Mouse (Mus musculus) liver, postnatal 0 days (tissue): Measurements from ENCODE around the gene Asb8. TPM values are rescaled to one million over a fixed set of nuclear protein-coding genes. Genes with fewer than 3 reads are reported as not detected.
A peak's percentile ranks its signal among the peaks of the same experiment; 100 is the strongest.

ENCODE experiments used
- ATAC-seq: fragments of 200-750 bp; cut with Nextera tagmentation; 2 replicates; pipeline ENCODE4 v1.8.0; 2017; ENCODE audit warnings: mild to moderate bottlenecking, moderate library complexity
- DNase-seq: peaks from one replicate; pipeline ENCODE4 v3.0.0-alpha.2; 2016
- H3K27ac ChIP-seq: fragments of 300-500 bp; sonication (generic); 2 replicates; pipeline ENCODE4 v1.5.1; 2014; ENCODE audit warnings: antibody characterized with exemption, moderate library complexity, mild to moderate bottlenecking, low read depth
- H3K27me3 ChIP-seq: fragments of 300-500 bp; sonication (generic); 2 replicates; pipeline ENCODE4 v1.6.1; 2014; ENCODE audit warnings: low read length, control low read depth, mixed read lengths; ENCODE audit not compliant: insufficient read depth
- H3K36me3 ChIP-seq: fragments of 300-500 bp; sonication (generic); replicated peaks from 2 replicates; pipeline ENCODE4 v1.6.1; 2014; ENCODE audit warnings: mild to moderate bottlenecking, control low read depth, low read length, moderate library complexity, mixed read lengths; ENCODE audit not compliant: insufficient read depth
- H3K4me1 ChIP-seq: fragments of 300-500 bp; sonication (generic); 2 replicates; pipeline ENCODE4 v1.6.1; 2014; ENCODE audit warnings: antibody characterized with exemption, mild to moderate bottlenecking, control low read depth; ENCODE audit not compliant: insufficient read depth
- H3K4me2 ChIP-seq: fragments of 300-500 bp; sonication (generic); 2 replicates; pipeline ENCODE4 v1.6.1; 2014; ENCODE audit warnings: low read depth, mild to moderate bottlenecking, low read length, moderate library complexity, mixed read lengths
- H3K4me3 ChIP-seq: fragments of 300-500 bp; sonication (generic); 2 replicates; pipeline ENCODE4 v1.5.1; 2014; ENCODE audit warnings: low read depth, low read length
- H3K9ac ChIP-seq: fragments of 300-500 bp; sonication (generic); replicated peaks from 2 replicates; pipeline ENCODE4 v1.6.1; 2014; ENCODE audit warnings: mild to moderate bottlenecking, moderate library complexity
- H3K9me3 ChIP-seq: fragments of 300-500 bp; sonication (generic); 2 replicates; pipeline ENCODE4 v1.6.1; 2016; ENCODE audit warnings: mild to moderate bottlenecking, control low read depth, low read length, mixed read lengths
- CTCF ChIP-seq: sonication (generic); IDR thresholded peaks from 2 replicates; pipeline ENCODE4 v1.5.1; 2016; ENCODE audit warnings: antibody characterized with exemption, low read depth
- EP300 ChIP-seq: IDR thresholded peaks from 2 replicates; pipeline ENCODE4 v1.6.1; 2016; ENCODE audit warnings: antibody characterized with exemption, low read depth, mild to moderate bottlenecking
- WGBS: fragments of 180-500 bp; shearing (Covaris S2); extraction: QIAGEN DNeasy Blood & Tissue Kit; methylation state at CpG from one replicate; pipeline ENCODE4 v1.1.7; 2014; ENCODE audit not compliant: insufficient replicate concordance; 5-methylcytosine and 5-hydroxymethylcytosine counted together
- polyA plus RNA-seq: library from polyadenylated mRNA; unstranded; fragments of >200 nt; fragmentation: Nextera tagmentation; extraction: Ambion mirVana; gene quantifications from 2 replicates; pipeline ENCODE4 v1.2.1, GENCODE M21; 2015

Gene Asb8
- polyA plus RNA-seq, 1 experiment from 2014 or later, result 24.1 TPM

GRCm38 (mm10) chr15:98170917-98171316 is 5.5 kb upstream of the Asb8 start:
- no peaks in the 10 kb centered on the region for H3K4me1 ChIP-seq
- DNase-seq (no peak), ATAC-seq (no peak)
- H3K36me3 ChIP-seq, result no peaks in the 10 kb centered on the region
- 50% methylated on average over 9 of the region's 9 CpGs for WGBS
- no peak overlapping the region for H3K27ac ChIP-seq
- H3K4me2 ChIP-seq, result no peak overlapping the region
- H3K9me3 ChIP-seq, result no peaks in the 10 kb centered on the region
- H3K4me3 ChIP-seq, result no peak overlapping the region
- H3K9ac ChIP-seq, result no peak overlapping the region
- TF ChIP-seq EP300 (no peak), CTCF (no peak)
- H3K27me3 ChIP-seq, result peaks cover 70% of the 10 kb centered on the region

- peak; percentile 21 for DNase-seq
- 28% methylated on average over 7 of the region's 7 CpGs for WGBS
- H3K9me3 ChIP-seq, result no peaks in the 10 kb centered on the region
- peaks cover 72% of the 10 kb centered on the region for H3K27me3 ChIP-seq
- ATAC-seq, result no peak
- H3K9ac ChIP-seq, result no peak overlapping the region
- no peaks in the 10 kb centered on the region for H3K4me1 ChIP-seq
- TF ChIP-seq CTCF, result no peak
- TF ChIP-seq EP300, result no peak
- H3K27ac ChIP-seq, result no peak overlapping the region
- H3K36me3 ChIP-seq, result no peaks in the 10 kb centered on the region
- H3K4me2 ChIP-seq, result no peak overlapping the region
- no peak overlapping the region for H3K4me3 ChIP-seq
Observed at GRCm38 (mm10) chr15:98170365-98170764, 4.9 kb upstream of the Asb8 start.

- no peak for TF ChIP-seq CTCF
- no peak for TF ChIP-seq EP300
- Histone ChIP-seq H3K27ac (no peak overlapping the region), H3K9ac (no peak overlapping the region), H3K36me3 (no peaks in the 10 kb centered on the region), H3K4me1 (no peaks in the 10 kb centered on the region), H3K4me3 (no peak overlapping the region), H3K27me3 (peaks cover 71% of the 10 kb centered on the region), H3K4me2 (no peak overlapping the region), H3K9me3 (no peaks in the 10 kb centered on the region)
- no peak for DNase-seq
- WGBS, result 11% methylated on average over 16 of the region's 19 CpGs
- ATAC-seq, result no peak
Observed at GRCm38 (mm10) chr15:98168622-98169004, 3.2 kb upstream of the Asb8 start.

GRCm38 (mm10) chr15:98167645-98168621 is 2.5 kb upstream of the Asb8 start:
- ATAC-seq, result no peak
- peak; percentile 48 for DNase-seq
- no peak overlapping the region for H3K4me2 ChIP-seq

GRCm38 (mm10) chr15:98166963-98167644 is 1.7 kb upstream of the Asb8 start, which contains the start of gene Ccdc184:
Gene Ccdc184, plus strand, starts transcription at chr15:98167158.
- Histone ChIP-seq H3K27ac (no peak within 1 kb of the TSS), H3K9me3 (no peaks in the 10 kb centered on the region), H3K27me3 (peaks cover 62% of the 10 kb centered on the region), H3K4me1 (no peaks in the 10 kb centered on the region), H3K4me3 (no peak within 1 kb of the TSS), H3K9ac (no peak within 1 kb of the TSS), H3K4me2 (no peak within 1 kb of the TSS), H3K36me3 (no peaks in the 10 kb centered on the region)
- DNase-seq, result no peak
- 15% methylated on average over 16 of the region's 18 CpGs for WGBS
- no peak for ATAC-seq
- TF ChIP-seq CTCF, result no peak
- TF ChIP-seq EP300, result no peak

More at GRCm38 (mm10) chr15:98167645-98168621, 2.5 kb upstream of the Asb8 start:
- no peak overlapping the region for H3K4me3 ChIP-seq
- no peaks in the 10 kb centered on the region for H3K9me3 ChIP-seq
- H3K4me1 ChIP-seq, result no peaks in the 10 kb centered on the region
- TF ChIP-seq EP300, result no peak
- no peak for TF ChIP-seq CTCF
- 4% methylated on average over 68 of the region's 69 CpGs for WGBS
- no peak overlapping the region for H3K27ac ChIP-seq
- no peaks in the 10 kb centered on the region for H3K36me3 ChIP-seq
- no peak overlapping the region for H3K9ac ChIP-seq
- peaks cover 66% of the 10 kb centered on the region for H3K27me3 ChIP-seq

- H3K9me3 ChIP-seq, result no peaks in the 10 kb centered on the region
- no peaks in the 10 kb centered on the region for H3K36me3 ChIP-seq
- H3K9ac ChIP-seq, result no peak overlapping the region
- DNase-seq (no peak), ATAC-seq (no peak)
- H3K27me3 ChIP-seq, result peaks cover 23% of the 10 kb centered on the region
- WGBS, result 50% methylated on average over 4 of the region's 4 CpGs
- H3K4me3 ChIP-seq, result no peak overlapping the region
- TF ChIP-seq EP300 (no peak), CTCF (no peak)
- no peak overlapping the region for H3K4me2 ChIP-seq
- no peaks in the 10 kb centered on the region for H3K4me1 ChIP-seq
- no peak overlapping the region for H3K27ac ChIP-seq
Observed at GRCm38 (mm10) chr15:98162561-98162960, 2.9 kb downstream of the Asb8 start.
